Mouse (Mus musculus): ENCODE data around the gene Epb41l3.

Gene Epb41l3

DNA sequence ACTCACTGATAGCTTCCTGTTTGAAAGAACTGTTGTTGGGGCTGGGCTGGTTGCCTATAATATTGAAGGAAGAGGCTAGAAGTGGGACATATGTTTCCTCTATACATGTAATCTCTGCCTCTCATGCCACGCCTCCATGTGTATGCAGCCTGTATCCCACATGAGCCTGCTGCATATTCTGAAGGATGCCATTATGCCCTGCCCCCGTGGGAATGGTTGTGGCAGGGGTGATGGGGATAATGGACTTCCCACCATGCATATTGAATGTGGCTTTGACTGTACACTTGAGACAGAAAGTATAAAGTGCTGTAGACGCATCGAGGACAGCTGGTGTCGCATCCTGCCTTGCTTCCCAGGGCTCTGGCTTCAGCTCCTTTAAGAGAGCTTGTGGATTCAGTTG is 155.9 kb downstream of the Epb41l3 start:
- DNase-seq (ENCODE audit: low read depth in 2 of 2, low spot score in 2 of 2): no peak

DNA sequence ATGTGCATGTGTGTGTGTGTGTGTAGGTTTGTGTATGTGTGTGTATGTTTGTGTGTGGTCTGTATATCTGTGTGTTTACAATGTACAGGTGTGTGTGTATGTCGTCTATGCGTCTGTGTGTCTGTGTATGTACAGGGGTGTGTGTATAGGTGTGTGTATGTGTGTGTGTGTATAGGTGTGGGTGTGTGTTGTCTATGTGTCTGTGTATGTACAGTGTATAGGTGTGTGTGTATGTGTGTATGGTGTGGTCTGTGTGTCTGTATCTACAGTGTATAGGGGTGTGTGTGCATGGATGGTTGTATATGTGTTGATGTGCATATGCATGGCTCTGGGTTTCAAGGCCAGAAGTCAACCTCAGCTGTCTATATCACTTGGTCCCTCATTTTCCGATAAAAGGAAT is 161.7 kb downstream of the Epb41l3 start:
- DNase-seq (ENCODE audit: low read depth in 2 of 2, low spot score in 2 of 2): no peak

DNA sequence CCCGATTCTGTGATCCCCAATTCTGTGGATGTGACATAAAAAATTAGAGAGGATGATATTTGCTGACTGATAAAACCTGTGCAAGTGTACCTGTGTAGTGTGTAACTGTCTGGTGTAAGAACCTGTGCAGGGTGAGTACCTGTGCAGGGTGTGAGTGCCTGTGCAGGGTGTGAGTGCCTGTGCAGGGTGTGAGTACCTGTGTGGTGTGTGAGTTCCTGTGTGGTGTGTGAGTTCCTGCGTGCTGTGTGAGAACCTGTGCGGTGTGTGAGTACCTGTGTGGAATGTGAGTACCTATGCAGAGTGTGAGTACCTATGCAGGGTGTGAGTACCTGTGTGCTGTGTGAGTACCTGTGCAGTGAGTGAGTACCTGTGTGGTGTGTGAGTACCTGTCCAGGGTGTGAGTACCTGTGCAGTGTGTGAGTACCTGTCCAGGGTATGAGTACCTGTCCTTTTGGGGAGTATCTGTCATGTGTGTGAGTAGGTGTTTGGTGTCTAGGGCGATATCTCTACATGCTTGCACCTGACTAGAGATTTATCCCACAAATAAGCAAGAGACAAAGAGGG is 163.4 kb downstream of the Epb41l3 start:
- no peak for DNase-seq (ENCODE audit: low read depth in 2 of 2, low spot score in 2 of 2)

DNA sequence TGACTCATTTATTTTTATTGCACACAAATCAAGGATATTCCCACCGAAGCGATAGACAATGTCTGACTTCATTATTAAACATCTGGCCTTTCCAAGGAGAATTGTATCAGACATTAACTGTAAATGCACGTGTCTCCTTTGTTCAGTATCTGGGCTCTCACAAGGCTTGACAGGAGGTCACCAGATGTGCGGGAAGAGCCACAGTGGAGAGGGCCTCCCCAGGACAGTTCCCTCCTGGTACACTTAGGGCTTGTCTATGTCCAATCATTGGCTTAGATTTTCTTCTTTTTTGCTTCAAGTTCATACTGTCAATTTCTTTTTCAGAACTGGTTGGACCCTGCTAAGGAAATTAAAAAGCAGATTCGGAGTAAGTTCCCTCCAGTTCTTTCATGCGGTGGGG is 163.9 kb downstream of the Epb41l3 start:
- no peak for DNase-seq (ENCODE audit: low read depth in 2 of 2, low spot score in 2 of 2)

DNA sequence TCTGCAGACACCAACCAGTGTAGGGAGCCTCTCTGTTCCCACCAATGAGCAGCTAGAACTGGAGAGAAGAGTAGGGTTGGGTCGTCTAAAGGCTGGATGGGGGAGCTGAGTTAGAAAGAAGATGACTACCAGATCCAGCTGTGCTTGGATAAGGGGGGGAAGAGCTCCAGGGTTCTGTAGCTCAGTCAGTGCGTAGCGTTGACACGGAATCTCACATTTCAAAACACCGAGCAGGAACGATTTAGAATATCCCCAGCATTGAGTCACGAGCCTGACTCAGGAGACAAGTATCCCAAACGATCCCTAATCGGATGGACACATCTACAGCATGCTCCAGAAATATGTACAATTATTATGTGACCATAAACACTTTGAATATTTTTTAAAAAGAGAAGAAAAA is 180.4 kb downstream of the Epb41l3 start:
- DNase-seq (ENCODE audit: low read depth in 2 of 2, low spot score in 2 of 2): no peak

DNA sequence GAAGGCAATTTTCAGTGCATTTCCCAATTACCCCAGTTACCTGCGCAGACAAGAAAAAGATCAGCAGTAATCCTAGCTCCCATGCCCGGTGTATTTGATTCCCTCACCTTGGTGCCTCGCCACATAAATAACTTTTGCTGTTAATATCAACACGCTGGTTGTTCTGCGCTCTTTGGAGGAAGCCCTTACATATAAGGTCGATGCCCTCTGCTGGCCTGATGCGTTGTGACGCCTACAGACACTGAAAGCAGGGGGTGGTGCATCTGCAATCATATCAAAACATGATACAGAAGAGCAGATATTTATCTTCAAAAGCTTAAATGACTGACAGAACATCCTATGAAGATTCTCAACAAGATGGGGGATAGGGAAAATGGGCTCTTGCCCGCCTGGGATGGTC is 181.0 kb downstream of the Epb41l3 start:
- DNase-seq (ENCODE audit: low read depth in 2 of 2, low spot score in 2 of 2): no peak

DNA sequence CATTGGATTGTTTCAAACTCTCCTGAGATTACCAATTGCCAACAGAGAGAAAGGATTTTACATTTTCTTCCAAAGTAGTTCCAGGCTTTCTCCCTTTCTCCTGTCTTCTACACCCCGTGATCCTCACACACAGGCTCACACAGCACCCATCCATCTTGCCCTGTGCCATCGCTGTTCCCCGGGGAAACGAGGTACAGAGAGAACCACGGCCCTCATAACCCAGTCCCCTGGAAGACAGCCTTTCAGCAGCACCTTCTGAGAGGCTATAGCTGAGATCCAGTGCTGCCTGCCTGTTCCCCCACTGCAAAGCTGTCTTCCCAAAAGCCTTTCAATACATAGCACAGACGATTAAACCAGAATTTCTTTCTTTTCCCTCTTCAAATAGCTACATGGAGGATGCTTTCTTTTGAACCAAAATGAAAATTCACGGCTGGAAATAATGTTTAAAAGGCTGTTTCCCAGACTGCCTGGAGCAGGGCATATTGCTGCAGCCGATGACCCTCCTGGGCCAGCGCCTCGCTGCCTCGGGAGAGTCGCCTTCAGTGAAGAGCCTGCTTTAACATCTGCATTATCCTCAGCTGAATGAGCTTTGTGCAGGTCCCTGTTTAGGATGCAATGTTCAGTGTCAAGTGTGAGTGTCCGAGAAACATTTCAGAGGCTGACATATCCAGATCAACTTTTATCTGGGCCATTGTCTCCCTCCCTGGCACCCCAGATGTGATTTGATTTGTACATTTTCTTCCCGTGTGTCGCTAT is 188.5 kb downstream of the Epb41l3 start:
- no peak for DNase-seq (ENCODE audit: low read depth in 2 of 2, low spot score in 2 of 2)

DNA sequence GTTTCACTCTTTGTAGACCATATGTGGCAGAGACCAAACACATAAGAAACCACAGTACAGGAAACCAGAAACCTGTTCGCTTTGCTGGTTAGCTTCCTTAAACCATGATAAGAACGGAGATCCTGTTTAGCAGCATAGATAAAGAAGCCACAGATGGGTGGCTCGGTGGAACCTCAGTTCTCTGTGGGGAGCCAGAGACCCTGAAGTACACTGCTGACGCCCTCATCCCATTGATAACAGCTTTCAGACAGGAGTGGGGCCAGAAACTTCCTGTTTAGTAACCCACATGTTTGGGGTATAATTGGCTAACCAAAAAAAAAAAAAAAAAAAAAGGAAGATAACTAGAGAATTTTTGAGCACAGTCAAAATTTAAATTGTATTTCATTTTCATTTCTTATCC is 189.7 kb downstream of the Epb41l3 start:
- no peak for DNase-seq (ENCODE audit: low read depth in 2 of 2, low spot score in 2 of 2)

DNA sequence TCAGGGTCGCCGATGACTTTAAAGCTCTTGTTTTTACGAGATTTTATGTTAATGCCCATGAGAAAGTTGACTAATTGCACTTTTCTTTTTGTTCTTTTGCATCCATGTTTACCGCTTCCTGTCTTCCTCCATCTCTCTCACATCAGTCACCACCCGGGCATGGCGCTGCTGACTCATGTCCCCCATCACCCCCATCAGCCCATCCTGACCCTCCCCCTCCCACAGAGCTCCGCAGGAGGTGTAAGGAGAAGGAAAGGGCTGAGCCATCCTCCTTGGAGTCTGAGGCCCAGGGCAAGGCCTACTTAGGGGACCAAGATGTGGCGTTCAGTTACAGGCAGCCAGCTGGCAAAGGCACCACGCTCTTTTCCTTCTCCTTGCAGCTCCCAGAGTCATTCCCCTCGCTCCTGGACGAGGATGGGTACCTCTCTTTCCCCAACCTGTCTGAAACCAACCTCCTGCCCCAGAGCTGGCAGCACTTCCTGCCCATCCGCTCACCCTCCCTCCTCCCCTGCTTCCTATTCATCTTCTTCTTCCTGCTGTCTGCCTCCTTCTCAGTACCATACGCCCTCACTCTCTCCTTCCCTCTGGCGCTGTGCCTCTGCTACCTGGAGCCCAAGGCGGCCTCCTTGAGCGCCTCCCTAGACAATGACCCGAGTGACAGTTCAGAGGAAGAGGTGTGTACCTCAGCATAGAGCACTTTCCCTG is 190.4 kb downstream of the Epb41l3 start:
- DNase-seq (ENCODE audit: low read depth in 2 of 2, low spot score in 2 of 2): no peak

DNA sequence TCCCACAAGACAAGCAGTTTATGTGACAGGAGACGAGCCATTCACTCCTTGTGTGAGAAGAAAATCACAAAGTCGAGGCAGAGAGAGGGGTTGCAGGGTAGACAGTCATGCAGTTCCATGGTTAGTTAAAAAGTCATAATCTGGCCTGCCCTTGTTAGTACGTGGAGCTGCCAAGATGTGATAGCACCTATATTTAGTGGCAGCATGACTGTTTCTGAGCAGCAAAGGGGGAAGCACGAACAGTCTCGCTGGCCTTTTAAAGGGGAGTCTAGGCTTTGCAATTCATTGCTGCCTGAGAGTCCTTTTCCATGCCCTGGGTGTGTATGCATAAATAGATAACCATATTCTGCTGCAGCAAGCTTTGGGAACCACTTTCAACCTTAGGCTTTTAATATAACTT is 191.5 kb downstream of the Epb41l3 start:
- no peak for DNase-seq (ENCODE audit: low read depth in 2 of 2, low spot score in 2 of 2)

DNA sequence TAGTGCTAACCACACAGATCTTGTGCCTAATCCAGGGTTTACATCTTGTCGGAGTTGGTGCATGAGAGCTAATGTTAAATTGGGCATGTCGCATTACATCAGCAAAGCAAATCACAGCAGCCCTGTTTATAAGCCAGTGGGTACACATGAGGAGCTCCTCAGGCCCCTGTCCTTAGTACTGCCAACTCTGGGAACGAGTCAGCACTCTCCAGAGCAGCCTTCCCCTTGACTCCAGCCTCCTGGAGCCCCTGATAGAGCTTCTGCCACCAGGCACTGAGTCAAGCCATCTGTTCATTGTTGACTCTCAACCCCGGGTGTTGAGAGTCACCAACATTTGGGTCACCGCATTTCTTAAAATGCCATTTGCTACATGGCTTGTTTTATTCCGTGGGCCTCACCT is 192.0 kb downstream of the Epb41l3 start:
- DNase-seq (ENCODE audit: low read depth in 2 of 2, low spot score in 2 of 2): no peak

DNA sequence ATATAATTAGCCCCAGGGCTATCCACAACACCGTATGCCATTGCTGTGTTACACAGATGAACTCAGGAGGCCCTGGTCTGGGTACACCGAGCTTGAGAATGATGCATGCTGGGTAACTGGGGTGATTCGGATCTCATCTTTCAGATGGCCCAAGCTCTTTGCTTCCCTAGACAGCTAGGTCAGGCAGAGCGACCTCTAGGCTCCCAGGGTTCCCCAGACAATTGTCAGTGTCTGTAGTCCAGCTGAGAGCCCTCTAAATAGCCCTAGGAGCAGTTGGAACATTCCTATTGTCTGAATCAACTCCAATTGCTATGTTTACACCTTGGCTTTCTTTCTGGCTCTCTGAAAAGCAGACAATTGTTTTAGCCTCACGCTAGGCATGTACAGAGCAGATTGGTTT is 201.9 kb downstream of the Epb41l3 start:
- DNase-seq (ENCODE audit: low read depth in 2 of 2, low spot score in 2 of 2): no peak

DNA sequence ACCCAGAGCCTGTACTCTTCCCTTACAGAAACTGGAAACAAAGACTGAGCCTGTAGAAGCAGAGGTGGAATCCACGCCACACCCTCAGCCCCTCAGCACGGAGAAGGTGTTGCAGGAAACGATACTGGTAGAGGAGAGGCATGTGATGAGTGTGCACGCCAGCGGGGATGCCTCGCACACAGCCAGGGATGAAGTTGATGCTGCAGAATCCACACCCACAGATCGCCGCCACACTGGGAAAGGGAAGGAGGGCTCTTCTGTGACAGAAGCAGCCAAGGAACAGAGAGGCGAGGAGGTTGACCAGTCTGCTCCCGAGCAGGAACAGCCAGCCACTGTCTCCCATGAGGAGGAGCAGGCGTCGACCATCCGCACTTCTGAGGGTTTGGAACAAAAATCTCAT is 209.0 kb downstream of the Epb41l3 start:
- DNase-seq (ENCODE audit: low read depth in 2 of 2, low spot score in 2 of 2): no peak

DNA sequence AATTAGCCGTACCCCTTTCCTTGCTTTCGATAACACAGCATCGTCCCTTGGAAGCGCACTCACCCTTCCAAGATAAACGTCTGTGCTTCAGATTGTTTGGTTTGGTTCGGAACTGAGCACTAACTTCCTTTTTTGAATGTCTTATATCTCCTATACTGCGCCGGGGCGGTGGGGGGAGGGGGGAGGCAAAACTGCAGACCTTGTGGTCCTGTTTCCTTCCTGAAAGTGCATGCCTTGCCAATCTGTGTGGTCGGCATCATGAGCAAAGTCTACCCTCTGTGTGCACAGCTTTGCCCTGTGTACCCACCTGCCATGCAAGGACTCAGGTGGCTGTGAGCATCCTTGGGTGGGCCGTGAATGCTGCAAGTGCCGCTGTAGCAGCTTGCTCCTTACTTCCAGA is 212.6 kb downstream of the Epb41l3 start:
- no peak for DNase-seq (ENCODE audit: low read depth in 2 of 2, low spot score in 2 of 2)

DNA sequence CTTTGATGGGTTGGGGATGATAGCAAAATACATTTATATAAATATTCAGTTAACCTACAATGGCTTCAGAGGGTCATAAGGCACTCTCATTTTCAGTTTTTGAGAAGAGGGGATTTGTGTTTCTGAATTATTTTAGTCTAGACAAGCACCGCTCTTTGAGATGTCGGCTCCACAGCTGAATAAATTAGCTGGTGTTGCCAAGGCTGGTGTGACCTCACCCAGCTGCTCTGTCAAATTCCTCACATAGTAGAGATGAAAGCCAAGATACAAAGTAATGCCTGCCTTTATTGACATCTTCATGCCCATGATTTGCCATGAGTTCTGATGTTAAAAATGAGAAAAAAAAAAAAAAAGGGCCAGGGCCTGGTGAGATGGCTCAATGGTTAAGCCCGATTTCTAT is 214.8 kb downstream of the Epb41l3 start:
- DNase-seq (ENCODE audit: low read depth in 2 of 2, low spot score in 2 of 2): no peak

DNA sequence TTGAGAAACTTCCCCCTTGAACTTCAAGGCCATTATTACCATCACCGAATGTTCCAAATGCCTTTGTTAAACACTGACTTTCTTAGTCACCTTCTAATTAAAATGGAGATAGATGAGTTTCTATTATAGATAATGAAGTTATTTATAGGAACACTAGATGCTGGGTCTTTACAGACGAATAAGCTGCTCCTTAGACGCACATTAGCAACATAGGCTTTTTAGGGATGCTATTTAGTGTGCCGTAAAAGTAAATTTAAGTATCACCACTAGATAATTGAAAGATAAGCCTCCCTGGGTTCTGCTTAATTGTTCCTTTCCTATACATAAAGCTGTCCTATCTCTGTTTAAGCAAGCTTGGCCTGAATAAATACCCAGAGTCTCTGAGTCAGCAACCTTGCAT is 226.1 kb downstream of the Epb41l3 start:
- DNase-seq (ENCODE audit: low read depth in 2 of 2, low spot score in 2 of 2): no peak

DNA sequence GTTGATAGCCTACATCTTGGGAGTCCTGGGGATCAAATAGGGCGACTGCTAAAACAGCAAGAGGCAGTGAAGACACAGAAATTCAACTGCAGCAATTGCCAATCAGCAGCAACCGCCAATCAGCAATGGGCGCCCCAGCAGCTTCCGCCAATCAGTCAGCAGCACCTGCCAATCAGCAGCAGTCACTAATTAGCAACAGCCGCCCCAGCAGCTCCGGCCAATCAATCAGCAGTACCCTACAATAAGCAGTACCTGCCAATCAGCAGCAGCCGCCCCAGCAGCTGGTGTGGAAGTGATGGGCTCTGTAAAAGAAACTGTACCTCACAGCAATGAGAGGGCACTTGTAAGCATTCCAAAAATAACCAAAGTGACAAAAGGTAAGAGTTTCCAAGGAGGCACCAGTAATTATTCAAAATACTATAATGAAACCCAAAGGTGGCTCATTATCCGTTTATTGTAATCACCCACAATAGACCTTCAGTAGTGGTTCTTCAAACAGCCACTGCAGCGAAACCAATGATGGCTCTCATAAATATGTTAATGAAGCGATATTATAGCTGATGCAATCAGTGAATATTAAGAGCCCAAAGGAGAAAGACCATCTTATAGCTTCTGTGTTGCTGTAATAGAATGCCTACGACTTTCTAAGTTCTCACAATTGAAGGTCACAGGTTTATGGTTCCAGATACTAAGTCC is 228.2 kb downstream of the Epb41l3 start:
- DNase-seq (ENCODE audit: low read depth in 2 of 2, low spot score in 2 of 2): no peak

DNA sequence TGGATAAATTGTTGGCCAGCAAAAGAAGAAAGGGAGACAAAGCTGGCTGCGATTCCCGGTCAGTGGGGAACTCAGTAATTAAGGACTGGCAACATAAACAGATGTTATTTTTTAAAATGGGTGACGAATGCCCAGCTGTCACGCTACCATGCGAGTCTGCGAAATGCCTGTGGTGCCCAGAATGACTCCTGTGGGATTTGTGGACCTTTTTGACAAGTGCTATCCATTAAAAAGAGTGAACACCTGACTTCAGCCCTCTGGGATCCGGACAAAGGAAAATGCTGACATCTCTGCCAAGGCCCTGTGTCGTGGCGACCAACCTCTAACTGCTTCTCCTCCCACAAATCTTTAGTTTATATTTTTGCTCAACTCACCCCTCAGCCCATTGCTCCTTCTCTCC is 232.2 kb downstream of the Epb41l3 start:
- no peak for DNase-seq (ENCODE audit: low read depth in 2 of 2, low spot score in 2 of 2)

DNA sequence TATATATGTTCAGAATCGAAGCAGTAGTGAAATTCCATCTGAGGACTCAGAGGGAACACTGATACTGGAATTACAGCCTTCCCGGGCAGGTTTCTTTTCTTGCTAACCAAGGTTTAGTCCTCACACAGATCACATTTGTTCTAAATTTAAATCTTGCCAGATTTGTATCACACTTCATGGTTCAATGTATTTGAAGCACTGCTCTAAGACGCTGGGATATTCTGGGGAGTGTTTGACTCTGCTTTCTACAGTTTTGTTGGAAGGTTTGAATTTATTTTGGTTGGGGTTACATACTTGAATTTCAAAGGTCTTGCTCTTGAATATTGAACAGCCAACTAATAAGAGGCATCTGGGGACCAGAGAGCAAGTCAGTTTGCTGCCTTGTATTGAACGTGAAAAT is 234.4 kb downstream of the Epb41l3 start:
- DNase-seq (ENCODE audit: low read depth in 2 of 2, low spot score in 2 of 2): no peak

DNA sequence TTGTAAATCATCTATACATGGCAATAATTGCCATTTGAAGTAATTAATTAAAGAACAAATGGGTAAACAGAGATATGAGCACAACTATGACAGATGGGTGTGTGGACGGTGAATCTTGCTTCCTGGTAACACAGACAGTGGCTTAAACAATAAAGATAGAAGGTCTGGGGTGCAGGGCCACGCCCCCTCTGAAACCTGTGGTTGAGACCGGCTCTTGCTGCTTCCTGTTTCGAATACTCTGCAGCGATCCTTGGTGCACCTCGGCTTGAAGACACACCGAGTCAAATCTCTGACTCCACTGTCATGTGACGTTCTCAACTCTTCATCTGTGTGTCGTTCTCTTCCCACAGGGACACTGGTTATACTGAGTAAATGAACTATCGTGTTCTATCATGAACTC is 245.0 kb downstream of the Epb41l3 start:
- no peak for DNase-seq (ENCODE audit: low read depth in 2 of 2, low spot score in 2 of 2)

DNA sequence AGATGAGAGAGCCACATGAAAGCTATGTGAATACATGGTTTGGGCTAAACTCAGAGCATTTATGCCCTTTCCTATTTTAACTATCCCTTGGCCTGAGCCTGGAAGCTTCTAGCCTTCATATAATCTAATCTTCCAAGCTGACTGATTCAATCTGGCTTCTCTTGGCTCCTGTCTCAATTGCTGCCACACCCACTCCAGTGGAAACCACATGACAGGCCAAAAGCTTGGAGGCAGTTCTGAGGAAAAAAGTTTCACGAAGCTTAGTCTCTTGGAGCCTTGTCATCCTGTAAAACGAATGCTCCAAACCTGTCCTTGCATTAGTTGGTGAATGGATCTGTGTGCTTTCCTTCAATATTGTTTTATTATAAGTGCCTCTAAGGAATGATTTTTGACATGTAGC is 247.2 kb downstream of the Epb41l3 start:
- DNase-seq (ENCODE audit: low read depth in 2 of 2, low spot score in 2 of 2): no peak
